Mouse (Mus musculus) MEL-GATA-1-ER (cell line): ENCODE data around the gene Gusb.

Experiments
- DNase-seq: peaks from one replicate; pipeline ENCODE4 v3.0.0-alpha.2; 2012; ENCODE audit warnings: low read depth; ENCODE audit errors: extremely low read depth

Gusb gene

GRCm38 (mm10) chr5:129974866-129975311, 28.0 kb downstream of the Gusb start:
- DNase-seq: peak; percentile 21

GRCm38 (mm10) chr5:129974354-129974753, 28.5 kb downstream of the Gusb start:
- DNase-seq: no peak

- DNase-seq: no peak
Observed at GRCm38 (mm10) chr5:129971491-129971890, 31.4 kb downstream of the Gusb start.

GRCm38 (mm10) chr5:129968417-129968816, 34.4 kb downstream of the Gusb start:
- DNase-seq: no peak

GRCm38 (mm10) chr5:129966448-129966847, 36.4 kb downstream of the Gusb start:
- no peak for DNase-seq

- no peak for DNase-seq
Observed at GRCm38 (mm10) chr5:129963224-129963623, 39.6 kb downstream of the Gusb start.

- peak; percentile 20 for DNase-seq
Observed at GRCm38 (mm10) chr5:129955792-129956191, 47.1 kb downstream of the Gusb start.

GRCm38 (mm10) chr5:129954473-129955254, 48.2 kb downstream of the Gusb start:
- peak; percentile 67 for DNase-seq

GRCm38 (mm10) chr5:129952143-129952542, 50.7 kb downstream of the Gusb start:
- peak; percentile 26 for DNase-seq

GRCm38 (mm10) chr5:129947528-129948033, 55.3 kb downstream of the Gusb start:
- DNase-seq: peak; percentile 26

- DNase-seq: no peak
Observed at GRCm38 (mm10) chr5:129943402-129943801, 59.4 kb downstream of the Gusb start.

- peak; percentile 46 for DNase-seq
Observed at GRCm38 (mm10) chr5:129942073-129942939, 60.5 kb downstream of the Gusb start.

GRCm38 (mm10) chr5:129941495-129942045, 61.3 kb downstream of the Gusb start, which contains the start of gene Vkorc1l1:
Gene Vkorc1l1 (plus strand): TSS chr5:129941970.
- DNase-seq: peak; percentile 86

- DNase-seq: peak; percentile 81
Observed at GRCm38 (mm10) chr5:129940736-129941494, 61.9 kb downstream of the Gusb start.

- DNase-seq: no peak
Observed at GRCm38 (mm10) chr5:129940281-129940680, 62.6 kb downstream of the Gusb start.
